Mouse (Mus musculus) erythroblast, embryonic 14.5 days (primary cell): ENCODE results near the gene Dennd5a.

Source experiments
- GATA1 ChIP-seq: IDR thresholded peaks from 2 replicates; pipeline ENCODE4 v1.6.1; 2012; ENCODE audit warnings: low read length, inconsistent platforms, mixed read lengths
- TAL1 ChIP-seq: IDR thresholded peaks from 3 replicates; pipeline ENCODE4 v1.6.1; 2012; ENCODE audit warnings: low read length, inconsistent platforms, mixed read lengths

- TF ChIP-seq TAL1 (no peak), GATA1 (no peak)
Measured at GRCm38 (mm10) chr7:109859354-109859753, 100.9 kb downstream of the Dennd5a start.
